Mouse (Mus musculus) thymus, postnatal 36 days (tissue): ENCODE data around the gene Tmem175.

ENCODE experiments used
- DNase-seq, 2 experiments: peaks; one replicate each; pipeline ENCODE4 v3.0.0; 2022; ENCODE audit warnings: mixed read lengths in 2 of 2

Gene Tmem175

GRCm38 (mm10) chr5:108654444-108654990, 24.9 kb downstream of the Tmem175 start:
- DNase-seq, result no peak

DNA sequence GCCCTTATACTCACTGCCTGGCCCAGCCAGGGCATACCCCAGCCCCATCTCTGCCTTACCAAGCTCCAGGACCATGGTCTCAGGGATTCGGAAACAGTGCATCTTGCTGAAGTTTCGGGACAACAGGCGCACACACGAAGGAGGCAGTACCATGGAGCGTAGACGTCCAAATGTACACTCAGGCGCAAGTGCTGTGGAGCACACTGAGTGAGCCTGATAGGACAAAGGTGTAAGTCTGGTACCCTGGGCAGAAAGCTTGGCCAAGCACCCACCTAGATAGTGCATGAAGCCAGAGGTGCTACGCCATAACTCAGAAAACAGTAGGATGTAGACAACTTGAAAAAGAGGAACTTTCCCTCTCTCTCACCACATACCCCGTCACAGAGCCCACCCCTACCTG, 25.8 kb downstream of the Tmem175 start:
- DNase-seq, result no peak

GRCm38 (mm10) chr5:108655891-108656650, 26.5 kb downstream of the Tmem175 start:
- DNase-seq, result no peak

DNA sequence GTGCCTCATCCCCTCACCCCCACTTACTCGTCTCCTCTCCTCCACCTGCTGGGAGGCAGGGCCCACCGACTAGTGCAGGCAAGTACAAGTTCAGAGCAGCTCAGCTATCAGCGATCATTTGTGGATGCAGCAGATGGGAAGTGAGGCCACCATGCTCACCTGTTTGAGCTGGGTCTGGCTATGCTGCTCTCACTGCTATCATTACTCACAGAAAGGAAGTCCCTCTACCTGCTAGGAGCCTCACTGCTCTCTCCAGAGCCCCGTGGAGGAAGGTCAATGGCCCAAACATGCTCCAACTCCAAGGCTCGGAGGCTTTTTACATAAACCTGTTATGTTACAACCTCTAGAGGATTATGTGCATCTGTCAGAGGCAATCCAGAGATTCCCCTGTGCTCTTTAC, 27.8 kb downstream of the Tmem175 start:
- DNase-seq, result no peak

DNA sequence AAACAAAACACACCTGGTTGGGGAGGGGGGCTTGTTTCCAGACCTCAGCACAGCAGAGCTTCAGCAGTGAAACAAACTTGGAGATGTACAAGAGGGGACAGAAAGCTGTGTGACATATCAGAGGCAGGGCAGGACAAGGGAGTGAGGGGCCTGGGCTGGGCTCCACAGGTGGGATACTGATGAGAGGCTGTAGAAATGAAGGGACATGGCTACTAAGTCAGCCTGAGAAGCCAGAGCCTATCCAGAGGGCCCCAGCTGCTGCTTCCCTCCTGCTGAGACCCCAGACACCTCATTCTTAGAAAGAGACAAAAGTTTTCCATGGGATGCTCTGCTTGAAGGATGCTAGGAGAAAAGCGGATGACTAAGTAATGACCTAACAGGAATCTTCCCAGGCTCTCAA, 29.0 kb downstream of the Tmem175 start:
- DNase-seq, result no peak

GRCm38 (mm10) chr5:108659698-108660631, 30.4 kb downstream of the Tmem175 start, which contains the start of gene Idua:
Idua (plus strand) TSS chr5:108660331.
- DNase-seq, result peak in 1 of 2 experiments; percentile 18

DNA sequence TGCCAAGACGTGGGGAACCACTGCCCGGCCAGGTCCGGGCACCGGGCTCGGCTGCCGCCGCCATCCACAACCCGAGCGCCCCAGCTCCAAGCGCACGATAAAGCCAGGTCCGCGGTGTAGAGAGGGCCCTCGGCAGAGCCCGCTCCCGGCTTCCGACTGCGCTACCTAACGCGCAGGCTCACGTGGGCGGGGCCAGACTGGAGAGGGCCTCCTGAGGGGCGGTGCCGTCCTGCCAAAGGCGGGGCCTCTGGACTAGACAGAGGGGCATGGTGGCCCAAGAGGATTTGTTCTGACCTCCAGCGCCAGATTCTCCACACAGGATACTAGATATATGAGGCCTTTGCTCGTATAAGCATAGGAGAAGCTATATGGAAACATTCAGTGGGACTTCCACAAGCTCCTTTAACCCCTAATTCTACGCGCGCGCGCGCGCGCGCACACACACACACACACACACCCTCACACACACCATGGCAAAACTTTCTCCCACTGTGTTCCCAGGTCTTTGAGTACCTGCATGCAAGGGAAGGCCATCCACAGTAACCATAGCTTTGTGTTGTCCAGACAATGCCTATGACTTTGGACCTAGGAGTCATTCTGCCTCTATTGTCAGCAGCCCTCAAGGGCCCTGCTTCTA, 31.2 kb downstream of the Tmem175 start:
- peak; percentile 89 to 90 for DNase-seq

DNA sequence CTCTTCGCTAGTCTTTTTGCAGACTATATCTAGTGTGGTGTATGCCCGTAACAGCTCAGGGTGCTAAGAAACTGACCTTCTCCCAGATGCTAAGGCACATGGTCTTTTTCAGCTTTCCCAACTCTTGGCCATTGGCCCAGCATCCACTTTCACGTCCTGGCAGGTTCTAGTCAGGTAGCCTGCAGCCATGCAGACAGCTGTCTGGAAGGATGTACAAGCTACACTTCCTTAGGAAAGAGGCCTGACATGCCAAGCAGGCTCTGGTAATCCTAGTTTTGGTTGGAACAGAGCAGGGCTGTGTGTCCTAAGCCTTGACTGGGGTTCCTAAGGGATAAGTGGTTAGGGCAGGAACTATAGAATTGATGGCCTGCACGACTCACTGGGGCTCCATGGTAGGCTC, 33.2 kb downstream of the Tmem175 start:
- DNase-seq, result no peak

DNA sequence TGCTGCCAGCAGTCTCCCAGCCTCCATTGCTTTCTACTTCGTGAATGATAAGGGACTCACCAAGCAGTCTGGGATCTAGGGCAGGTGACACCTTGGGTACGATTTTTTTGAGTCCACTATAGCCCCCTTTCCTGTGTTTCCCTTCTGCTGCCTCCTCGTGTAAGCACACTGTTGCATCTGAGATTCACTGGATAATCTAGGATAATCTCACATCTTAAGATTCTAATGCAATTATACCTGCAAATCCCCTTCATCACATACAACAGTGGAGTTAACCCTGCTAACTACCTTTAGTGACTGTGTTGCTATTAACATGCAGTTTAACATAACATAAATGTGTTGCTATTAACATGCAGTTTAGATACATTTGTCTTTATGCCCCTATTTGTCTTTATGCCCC, 35.5 kb downstream of the Tmem175 start:
- DNase-seq, result no peak

- no peak for DNase-seq
These were observed 37.8 kb downstream of the Tmem175 start for GRCm38 (mm10) chr5:108667370-108667769.

GRCm38 (mm10) chr5:108668387-108668932, 38.9 kb downstream of the Tmem175 start:
- no peak for DNase-seq

- peak; percentile 84 to 87 for DNase-seq
These were observed 39.7 kb downstream of the Tmem175 start, which contains the start of gene Dgkq for GRCm38 (mm10) chr5:108668977-108669936. Dgkq (minus strand) TSS chr5:108669672.

- no peak for DNase-seq
These were observed 40.4 kb downstream of the Tmem175 start for GRCm38 (mm10) chr5:108669986-108670385.

- DNase-seq, result peak; percentile 51 to 54
These were observed 41.2 kb downstream of the Tmem175 start for GRCm38 (mm10) chr5:108670785-108671184.

GRCm38 (mm10) chr5:108671757-108672156, 42.2 kb downstream of the Tmem175 start:
- no peak for DNase-seq

- DNase-seq, result no peak
These were observed 45.1 kb downstream of the Tmem175 start for GRCm38 (mm10) chr5:108674624-108675023.

DNA sequence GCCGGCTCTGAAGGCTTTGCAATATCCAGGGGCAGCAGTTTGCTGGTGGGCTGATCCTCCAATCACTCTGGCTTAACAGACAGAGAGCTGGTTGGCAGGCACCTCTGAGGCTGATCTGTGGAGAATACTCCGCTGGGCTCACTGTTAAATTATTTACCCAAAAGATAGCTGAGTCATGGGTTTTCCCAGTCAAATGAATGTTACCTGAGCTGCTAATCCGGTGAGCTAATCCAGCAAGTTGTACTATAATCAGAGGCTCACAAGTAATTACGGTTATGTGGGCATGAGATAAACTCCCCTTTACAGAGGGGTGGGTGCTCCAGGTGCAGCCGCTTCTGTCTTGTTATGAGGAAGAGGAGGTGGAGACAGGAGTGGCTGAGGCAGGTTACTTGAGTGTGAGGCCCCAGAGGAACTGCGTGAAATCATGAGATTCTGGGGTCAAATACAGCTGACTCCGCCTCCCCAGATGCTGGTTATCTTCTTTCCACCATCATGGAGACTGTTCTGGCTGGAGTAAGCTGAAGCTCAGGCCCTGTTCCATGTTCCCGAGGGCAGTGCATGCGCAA, 45.8 kb downstream of the Tmem175 start, which contains the start of gene Slc26a1:
Slc26a1 (minus strand) TSS at position 319 of the 566 bp plus-strand sequence.
- no peak for DNase-seq

DNA sequence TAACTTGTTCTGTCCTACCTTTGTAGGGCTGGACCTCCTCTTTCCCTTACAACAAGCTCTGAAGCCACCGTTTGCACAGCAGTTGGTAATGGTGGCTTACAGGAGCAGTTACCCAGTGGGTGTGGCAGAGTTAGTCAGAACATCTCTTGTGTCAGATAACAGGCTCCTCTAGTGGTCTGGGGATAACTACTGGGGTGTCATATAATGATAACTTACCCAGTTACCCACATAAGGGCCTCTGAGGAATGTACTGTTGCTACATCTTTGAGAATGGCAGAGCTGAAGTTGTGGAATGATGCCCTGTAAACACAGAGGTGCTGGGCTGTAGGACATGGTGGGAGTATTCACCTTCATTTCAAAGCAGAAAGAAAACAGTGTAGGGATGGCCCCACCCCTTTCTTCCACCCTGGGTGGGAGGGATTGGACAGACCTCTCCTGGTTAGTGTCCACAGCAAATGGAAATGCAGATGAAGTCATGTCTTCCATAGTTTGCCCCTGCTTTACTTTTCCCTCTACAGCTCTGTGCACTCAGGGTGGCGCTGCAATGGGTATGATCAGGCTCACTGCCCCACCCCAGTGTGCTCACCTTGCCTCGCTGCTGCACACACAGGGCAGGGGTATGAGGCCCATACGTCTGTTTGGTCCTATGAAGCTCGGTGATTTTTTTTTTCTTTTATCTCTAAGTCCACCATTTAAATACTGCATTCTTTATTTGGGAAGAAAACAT, 47.4 kb downstream of the Tmem175 start:
- DNase-seq, result no peak

DNA sequence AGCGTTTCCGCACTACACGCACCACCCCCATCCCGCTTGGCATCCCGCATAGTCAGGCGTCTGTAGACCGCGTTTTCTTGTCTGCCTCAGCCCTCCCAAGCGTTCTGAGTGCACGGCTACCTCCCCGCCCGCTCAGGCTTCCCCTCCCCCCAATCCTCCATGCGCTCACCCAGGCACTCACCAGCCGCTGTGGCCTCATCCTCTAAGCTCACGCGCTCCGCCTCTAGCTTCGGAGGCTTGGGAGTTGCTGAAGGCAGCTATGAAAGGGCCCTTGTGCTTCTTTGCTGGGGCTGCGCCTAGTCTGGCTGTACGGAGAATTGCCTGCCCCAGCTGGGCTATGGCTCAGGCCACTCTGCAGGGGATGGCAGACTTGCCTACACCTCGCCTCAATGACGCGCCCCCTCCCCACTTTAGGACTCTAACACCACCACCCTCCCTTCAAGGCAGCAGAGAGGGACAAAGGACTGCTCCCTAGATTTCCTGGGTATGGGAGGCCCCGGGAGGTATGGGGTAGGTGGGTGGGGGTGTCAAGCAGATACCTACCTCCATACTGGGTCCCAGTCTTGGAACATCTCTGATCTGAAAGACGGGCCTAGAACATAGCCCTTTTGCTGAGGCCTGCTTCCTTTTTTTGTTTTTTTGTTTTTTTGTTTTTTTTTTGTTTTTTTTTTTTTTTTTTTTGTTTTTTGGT, 48.2 kb downstream of the Tmem175 start:
- DNase-seq, result no peak
